Mouse (Mus musculus) embryonic facial prominence, embryonic 11.5 days (tissue): ENCODE measurements around the gene Mapt. TPM values are rescaled to one million over a fixed set of nuclear protein-coding genes. Genes with fewer than 3 reads are reported as not detected.
A peak's percentile ranks its signal among the peaks of the same experiment; 100 is the strongest.

Experiments
- ATAC-seq: fragments of 200-750 bp; cut with Nextera tagmentation; replicated peaks from 2 replicates; pipeline ENCODE4 v1.8.0; 2017; ENCODE audit warnings: low read depth; ENCODE audit not compliant: insufficient number of reproducible peaks, low FRiP score, low TSS enrichment
- DNase-seq: peaks from one replicate; pipeline ENCODE4 v3.0.0-alpha.2; 2015; ENCODE audit warnings: low spot score
- H3K27ac ChIP-seq: fragments of 300-500 bp; sonication (generic); replicated peaks from 2 replicates; pipeline ENCODE4 v1.5.1; 2014; ENCODE audit warnings: mild to moderate bottlenecking, low read depth, low read length, control low read depth
- H3K27me3 ChIP-seq: fragments of 300-500 bp; sonication (generic); 2 replicates; pipeline ENCODE4 v1.6.1; 2014; ENCODE audit warnings: mild to moderate bottlenecking, low read length, moderate library complexity, mixed read lengths; ENCODE audit not compliant: control insufficient read depth, insufficient read depth
- H3K36me3 ChIP-seq: fragments of 300-500 bp; sonication (generic); replicated peaks from 2 replicates; pipeline ENCODE4 v1.6.1; 2014; ENCODE audit warnings: low read depth, mild to moderate bottlenecking, low read length, moderate library complexity, mixed read lengths; ENCODE audit not compliant: control insufficient read depth, insufficient read depth
- H3K4me1 ChIP-seq: fragments of 300-500 bp; sonication (generic); 2 replicates; pipeline ENCODE4 v1.6.1; 2014; ENCODE audit warnings: low read length, mixed read lengths; ENCODE audit not compliant: control insufficient read depth, insufficient read depth
- H3K4me2 ChIP-seq: fragments of 300-500 bp; sonication (generic); 2 replicates; pipeline ENCODE4 v1.6.1; 2014; ENCODE audit warnings: low read depth, mild to moderate bottlenecking, control low read depth, low read length, moderate library complexity
- H3K4me3 ChIP-seq: fragments of 300-500 bp; sonication (generic); 2 replicates; pipeline ENCODE4 v1.5.1; 2014; ENCODE audit warnings: low read depth, low read length, control low read depth
- H3K9ac ChIP-seq: fragments of 300-500 bp; sonication (generic); replicated peaks from 2 replicates; pipeline ENCODE4 v1.6.1; 2014; ENCODE audit warnings: mild to moderate bottlenecking, control low read depth, low read length
- H3K9me3 ChIP-seq: fragments of 300-500 bp; sonication (generic); replicated peaks from 2 replicates; pipeline ENCODE4 v1.6.1; 2016; ENCODE audit warnings: mild to moderate bottlenecking, low read length, inconsistent platforms, mixed read lengths; ENCODE audit not compliant: control insufficient read depth
- WGBS: fragments of 180-500 bp; shearing (Covaris S2); extraction: QIAGEN DNeasy Blood & Tissue Kit; methylation state at CpG from one replicate; pipeline ENCODE4 v1.1.7; 2014; 5-methylcytosine and 5-hydroxymethylcytosine counted together
- polyA plus RNA-seq: library from polyadenylated mRNA; unstranded; fragments of >200 nt; fragmentation: Nextera tagmentation; extraction: Ambion mirVana; gene quantifications from 2 replicates; pipeline ENCODE4 v1.2.1, GENCODE M21; 2014

Gene Mapt
- polyA plus RNA-seq, 1 experiment from 2014 or later: 18.2 TPM

DNA sequence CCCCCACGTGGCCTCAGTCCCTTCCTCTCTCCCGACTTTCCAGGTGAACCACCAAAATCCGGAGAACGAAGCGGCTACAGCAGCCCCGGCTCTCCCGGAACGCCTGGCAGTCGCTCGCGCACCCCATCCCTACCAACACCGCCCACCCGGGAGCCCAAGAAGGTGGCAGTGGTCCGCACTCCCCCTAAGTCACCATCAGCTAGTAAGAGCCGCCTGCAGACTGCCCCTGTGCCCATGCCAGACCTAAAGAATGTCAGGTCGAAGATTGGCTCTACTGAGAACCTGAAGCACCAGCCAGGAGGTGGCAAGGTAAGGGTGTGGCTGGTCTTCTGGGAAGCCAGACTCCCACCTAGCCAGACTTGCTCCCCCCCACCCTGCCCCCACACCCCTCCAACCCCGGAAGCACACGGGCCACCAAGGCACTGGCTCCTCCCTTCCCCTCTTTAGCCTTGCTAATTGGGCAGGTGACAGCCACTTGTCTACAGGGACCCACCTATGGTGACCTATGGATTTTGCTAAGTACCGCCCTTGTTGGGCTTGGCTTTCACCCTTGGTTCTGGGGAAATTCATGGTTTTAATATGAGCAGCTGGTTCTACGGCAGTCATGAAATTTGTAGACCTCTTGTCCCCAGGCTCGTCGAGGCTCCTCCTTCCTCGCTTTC lies 79.2 kb downstream of the Mapt start:
- no peak overlapping the region for H3K4me2 ChIP-seq

DNA sequence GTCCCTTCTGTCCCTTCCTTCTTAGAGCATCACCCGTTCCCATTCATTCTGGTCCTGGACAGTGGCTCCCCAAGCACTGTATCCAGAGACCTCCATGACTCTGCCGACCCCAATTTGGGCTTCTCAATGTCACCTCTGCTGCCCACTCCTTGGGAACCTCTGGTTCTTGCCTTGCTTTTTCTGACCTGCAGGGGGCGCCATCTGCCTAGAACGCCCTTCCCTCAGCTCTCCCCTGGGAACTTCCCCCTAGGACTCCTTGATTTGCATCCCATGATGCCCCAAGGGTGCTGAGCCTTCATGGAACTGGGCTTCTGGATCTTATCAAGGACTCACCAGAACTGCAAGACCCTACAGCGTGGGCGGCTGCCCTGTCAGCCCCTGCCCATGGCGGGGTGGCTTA lies 80.5 kb downstream of the Mapt start:
- no peak overlapping the region for H3K27ac ChIP-seq
- H3K4me3 ChIP-seq: no peak overlapping the region
- H3K9ac ChIP-seq: no peak overlapping the region
- H3K27me3 ChIP-seq: peaks cover 4% of the 10 kb centered on the region
- 72% methylated on average over 7 of the region's 7 CpGs for WGBS
- no peaks in the 10 kb centered on the region for H3K9me3 ChIP-seq
- DNase-seq: no peak
- ATAC-seq: no peak
- no peak overlapping the region for H3K4me2 ChIP-seq
- H3K4me1 ChIP-seq: no peaks in the 10 kb centered on the region
- H3K36me3 ChIP-seq: no peaks in the 10 kb centered on the region

More for the DNA sequence above, 79.2 kb downstream of the Mapt start:
- no peak for ATAC-seq
- H3K27ac ChIP-seq: no peak overlapping the region
- no peak for DNase-seq
- no peaks in the 10 kb centered on the region for H3K4me1 ChIP-seq
- no peak overlapping the region for H3K4me3 ChIP-seq
- H3K27me3 ChIP-seq: peaks cover 4% of the 10 kb centered on the region
- no peaks in the 10 kb centered on the region for H3K36me3 ChIP-seq
- 15% methylated on average over 23 of the region's 23 CpGs for WGBS
- H3K9ac ChIP-seq: no peak overlapping the region
- H3K9me3 ChIP-seq: no peaks in the 10 kb centered on the region

GRCm38 (mm10) chr11:104315703-104316102 lies 84.5 kb downstream of the Mapt start:
- ATAC-seq: no peak
- H3K4me2 ChIP-seq: no peak overlapping the region
- H3K9ac ChIP-seq: no peak overlapping the region
- H3K4me1 ChIP-seq: no peaks in the 10 kb centered on the region; the same call in 1 of the 2 replicates
- H3K36me3 ChIP-seq: no peaks in the 10 kb centered on the region
- 10% methylated on average over 6 of the region's 6 CpGs for WGBS
- no peaks in the 10 kb centered on the region for H3K9me3 ChIP-seq
- no peak overlapping the region for H3K27ac ChIP-seq
- H3K27me3 ChIP-seq: no peaks in the 10 kb centered on the region
- H3K4me3 ChIP-seq: no peak overlapping the region
- DNase-seq: peak; percentile 92

GRCm38 (mm10) chr11:104316685-104317400 lies 85.7 kb downstream of the Mapt start:
- no peaks in the 10 kb centered on the region; the same call in 1 of the 2 replicates for H3K4me1 ChIP-seq
- H3K27me3 ChIP-seq: no peaks in the 10 kb centered on the region
- DNase-seq: no peak
- ATAC-seq: no peak
- no peak overlapping the region for H3K9ac ChIP-seq
- H3K9me3 ChIP-seq: no peaks in the 10 kb centered on the region
- H3K4me2 ChIP-seq: no peak overlapping the region
- no peak overlapping the region for H3K4me3 ChIP-seq
- 74% methylated on average over 16 of the region's 16 CpGs for WGBS
- no peak overlapping the region for H3K27ac ChIP-seq
- no peaks in the 10 kb centered on the region for H3K36me3 ChIP-seq

DNA sequence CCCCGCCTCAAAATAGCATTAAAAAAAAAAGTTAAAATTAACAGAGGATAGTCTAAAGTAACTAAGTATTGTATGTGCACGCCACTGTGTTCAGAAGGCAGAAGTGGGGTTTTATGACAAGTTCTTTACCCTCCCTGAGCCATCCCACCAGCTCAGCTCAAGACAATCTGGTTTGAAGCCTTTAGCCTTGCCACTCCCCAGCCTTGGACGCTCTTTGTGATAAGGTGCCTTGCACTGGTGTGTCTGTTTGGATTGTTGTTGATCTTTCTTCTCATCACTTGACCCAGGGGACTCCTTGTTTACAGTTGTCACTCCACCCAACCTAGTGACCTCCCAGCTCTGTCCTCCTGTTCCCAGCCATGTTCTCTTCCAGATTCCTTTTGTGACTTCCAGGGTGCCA lies 86.4 kb downstream of the Mapt start:
- DNase-seq (no peak), ATAC-seq (no peak)
- H3K27me3 ChIP-seq: no peaks in the 10 kb centered on the region
- 75% methylated on average over 3 of the region's 3 CpGs for WGBS
- no peaks in the 10 kb centered on the region for H3K9me3 ChIP-seq
- no peaks in the 10 kb centered on the region for H3K36me3 ChIP-seq
- H3K4me2 ChIP-seq: no peak overlapping the region
- no peaks in the 10 kb centered on the region; the same call in 1 of the 2 replicates for H3K4me1 ChIP-seq
- no peak overlapping the region for H3K27ac ChIP-seq
- no peak overlapping the region for H3K9ac ChIP-seq
- H3K4me3 ChIP-seq: no peak overlapping the region

DNA sequence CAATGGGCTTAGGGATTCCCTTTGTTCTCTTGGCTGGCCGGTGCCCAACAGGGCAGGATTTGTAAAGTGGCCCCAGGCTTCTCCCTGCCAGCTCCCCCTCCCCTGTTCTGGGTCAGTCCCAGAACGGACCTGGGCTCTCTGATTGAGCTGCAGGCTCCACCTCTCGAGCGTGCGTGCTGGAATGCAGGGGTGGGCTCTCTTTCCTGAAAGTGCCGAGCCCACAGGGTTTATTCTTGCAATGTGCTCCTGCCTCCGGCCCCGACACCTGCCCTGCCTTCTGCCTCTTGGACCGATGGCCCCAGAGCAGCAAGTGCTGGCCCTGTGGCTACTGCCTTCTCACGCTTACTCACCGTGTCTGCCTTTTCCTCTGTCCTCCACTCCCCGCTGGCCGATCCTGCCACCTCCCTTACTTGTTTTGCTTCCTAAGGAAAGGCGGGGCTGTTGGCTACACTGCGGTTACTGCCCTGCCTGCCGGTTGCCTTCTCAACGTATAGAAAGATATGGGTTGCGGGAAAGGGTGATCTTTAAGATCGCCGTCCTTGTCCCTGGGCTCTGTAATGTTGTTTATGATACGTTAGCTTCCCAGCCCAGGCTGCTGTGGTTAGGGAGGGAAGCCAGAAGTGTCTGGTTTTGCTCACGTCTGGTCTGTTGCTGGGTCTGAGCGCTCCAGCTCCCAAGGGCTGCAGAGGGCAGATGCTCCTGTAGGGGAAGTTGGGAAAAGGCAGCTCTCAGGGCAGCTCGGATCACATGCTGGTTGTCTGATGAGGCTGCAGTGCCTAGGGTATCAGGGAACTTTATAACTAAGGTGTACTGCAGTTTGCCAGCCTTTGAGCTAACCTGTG lies 88.0 kb downstream of the Mapt start:
- Histone ChIP-seq H3K36me3 (no peaks in the 10 kb centered on the region), H3K9me3 (no peaks in the 10 kb centered on the region), H3K27me3 (no peaks in the 10 kb centered on the region), H3K27ac (no peak overlapping the region), H3K4me2 (peak overlapping the region; percentile 88), H3K9ac (peak overlapping the region; percentile 66), H3K4me3 (peak overlapping the region; percentile 41), H3K4me1 (no peaks in the 10 kb centered on the region; the same call in 1 of the 2 replicates)
- DNase-seq: peak; percentile 59
- under 1% methylated on average over 24 of the region's 24 CpGs for WGBS
- 0 out of 2 replicates have a peak, but pooled peaks have one; percentile 63 for ATAC-seq

GRCm38 (mm10) chr11:104320511-104320910 lies 89.3 kb downstream of the Mapt start:
- Histone ChIP-seq H3K4me2 (no peak overlapping the region), H3K4me1 (no peaks in the 10 kb centered on the region; the same call in 1 of the 2 replicates), H3K36me3 (no peaks in the 10 kb centered on the region), H3K9me3 (no peaks in the 10 kb centered on the region), H3K9ac (no peak overlapping the region), H3K4me3 (no peak overlapping the region), H3K27ac (no peak overlapping the region), H3K27me3 (no peaks in the 10 kb centered on the region)
- ATAC-seq (no peak; the same call in 1 of the 2 replicates), DNase-seq (no peak)
- 59% methylated on average over 5 of the region's 5 CpGs for WGBS
